Mouse (Mus musculus) layer of hippocampus, adult 9-10 months (tissue): ENCODE measurements around the gene Mfsd2b.
A peak's percentile ranks its signal among the peaks of the same experiment; 100 is the strongest.
"Not testable (repeated sequence)": the region's sequence is repeated elsewhere in the genome, so short reads cannot be mapped to it uniquely, and the experiment has no call there.

ENCODE experiments used
- DNase-seq: peaks from one replicate; pipeline ENCODE4 v3.0.0; 2022; ENCODE audit warnings: low spot score

The Mfsd2b gene

GRCm38 (mm10) chr12:4874161-4874927, at the start of gene Mfsd2b:
Gene Mfsd2b (minus strand): TSS chr12:4874359.
- no peak for DNase-seq

- DNase-seq = no peak
These were observed 43.8 kb upstream of the Mfsd2b start for GRCm38 (mm10) chr12:4917805-4918591.

GRCm38 (mm10) chr12:4916994-4917804, 43.0 kb upstream of the Mfsd2b start, which contains the start of gene Atad2b:
Gene Atad2b (plus strand): TSS chr12:4917353.
- DNase-seq = peak; percentile 89

GRCm38 (mm10) chr12:4914944-4915343, 40.8 kb upstream of the Mfsd2b start:
- no peak for DNase-seq

GRCm38 (mm10) chr12:4914441-4914840, 40.3 kb upstream of the Mfsd2b start:
- DNase-seq = no peak

GRCm38 (mm10) chr12:4911716-4912115, 37.6 kb upstream of the Mfsd2b start:
- DNase-seq = no peak

GRCm38 (mm10) chr12:4910496-4910895, 36.3 kb upstream of the Mfsd2b start:
- not testable (repeated sequence) for DNase-seq

- DNase-seq = no peak
These were observed 34.2 kb upstream of the Mfsd2b start for GRCm38 (mm10) chr12:4908391-4908790.

GRCm38 (mm10) chr12:4906951-4907906, 33.1 kb upstream of the Mfsd2b start, which contains the start of gene Ubxn2a:
Gene Ubxn2a (minus strand): TSS chr12:4907705.
- peak; percentile 76 for DNase-seq

- DNase-seq = no peak
These were observed 32.3 kb upstream of the Mfsd2b start for GRCm38 (mm10) chr12:4906476-4906875.

GRCm38 (mm10) chr12:4905946-4906345, 31.8 kb upstream of the Mfsd2b start:
- no peak for DNase-seq

GRCm38 (mm10) chr12:4898024-4898423, 23.9 kb upstream of the Mfsd2b start:
- DNase-seq = no peak

GRCm38 (mm10) chr12:4889891-4890290, 15.7 kb upstream of the Mfsd2b start:
- DNase-seq = no peak

GRCm38 (mm10) chr12:4889251-4889650, 15.1 kb upstream of the Mfsd2b start:
- no peak for DNase-seq

GRCm38 (mm10) chr12:4888739-4889138, 14.6 kb upstream of the Mfsd2b start:
- DNase-seq = no peak

- DNase-seq = not testable (repeated sequence)
These were observed 12.4 kb upstream of the Mfsd2b start for GRCm38 (mm10) chr12:4886581-4886980.

GRCm38 (mm10) chr12:4885062-4885461, 10.9 kb upstream of the Mfsd2b start:
- DNase-seq = no peak

GRCm38 (mm10) chr12:4882086-4882485, 7.9 kb upstream of the Mfsd2b start:
- no peak for DNase-seq

- DNase-seq = no peak
These were observed 4.9 kb upstream of the Mfsd2b start for GRCm38 (mm10) chr12:4879048-4879447.

- DNase-seq = no peak
These were observed 4.2 kb upstream of the Mfsd2b start for GRCm38 (mm10) chr12:4878296-4878783.

- no peak for DNase-seq
These were observed 1.5 kb upstream of the Mfsd2b start for GRCm38 (mm10) chr12:4875623-4876022.
